Mouse (Mus musculus) embryonic facial prominence, embryonic 10.5 days (tissue): ENCODE results near the gene Mpzl1. TPM values are rescaled to one million over a fixed set of nuclear protein-coding genes. Genes with fewer than 3 reads are reported as not detected.

Experiments
- DNase-seq: peaks from one replicate; pipeline ENCODE4 v3.0.0-alpha.2; 2017; ENCODE audit warnings: low spot score
- H3K27ac ChIP-seq: fragments of 300-500 bp; sonication (generic); replicated peaks from 2 replicates; pipeline ENCODE4 v1.5.1; 2016; ENCODE audit warnings: mild to moderate bottlenecking
- H3K27me3 ChIP-seq: fragments of 300-500 bp; sonication (generic); replicated peaks from 2 replicates; pipeline ENCODE4 v1.6.1; 2016; ENCODE audit warnings: low read depth, mild to moderate bottlenecking; ENCODE audit not compliant: poor library complexity, severe bottlenecking
- H3K36me3 ChIP-seq: fragments of 300-500 bp; sonication (generic); replicated peaks from 2 replicates; pipeline ENCODE4 v1.6.1; 2016; ENCODE audit warnings: mild to moderate bottlenecking, moderate library complexity
- H3K4me1 ChIP-seq: fragments of 300-500 bp; sonication (generic); 2 replicates; pipeline ENCODE4 v1.6.1; 2016
- H3K4me3 ChIP-seq: fragments of 300-500 bp; sonication (generic); 2 replicates; pipeline ENCODE4 v1.5.1; 2016; ENCODE audit warnings: mild to moderate bottlenecking, moderate library complexity
- H3K9me3 ChIP-seq: fragments of 300-500 bp; sonication (generic); 2 replicates; pipeline ENCODE4 v1.6.1; 2016; ENCODE audit warnings: mild to moderate bottlenecking
- WGBS: fragments of 180-500 bp; shearing (Covaris S2); methylation state at CpG from one replicate; pipeline ENCODE4 v1.1.7; 2016; 5-methylcytosine and 5-hydroxymethylcytosine counted together
- polyA plus RNA-seq: library from polyadenylated mRNA; unstranded; fragments of >200 nt; fragmentation: Nextera tagmentation; extraction: Ambion mirVana; gene quantifications from 2 replicates; pipeline ENCODE4 v1.2.1, GENCODE M21; 2016

The Mpzl1 gene
- polyA plus RNA-seq, 1 experiment from 2014 or later = 138 TPM

DNA sequence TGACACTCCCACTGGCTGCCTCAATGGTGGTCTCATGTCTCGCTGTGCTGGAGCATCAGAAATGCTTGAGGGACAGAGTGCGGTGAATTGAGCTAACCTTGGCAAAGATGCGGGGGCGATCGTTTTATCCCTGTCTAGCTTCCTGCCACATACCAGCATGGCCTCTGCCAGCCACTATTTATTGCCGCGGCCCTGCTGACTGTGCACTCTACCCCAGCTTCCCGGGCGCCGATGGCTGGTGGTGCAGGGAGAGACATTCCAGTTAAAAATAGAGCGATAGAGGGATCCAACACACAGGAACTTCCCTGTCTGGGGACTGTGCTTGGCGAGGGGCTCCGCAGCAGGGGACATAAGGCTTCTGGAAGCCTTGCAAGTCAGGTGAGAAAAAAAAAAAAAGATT, 33.0 kb upstream of the Mpzl1 start:
- Histone ChIP-seq H3K4me1 (peaks cover 29% of the 10 kb centered on the region), H3K9me3 (no peaks in the 10 kb centered on the region), H3K27me3 (no peaks in the 10 kb centered on the region), H3K27ac (no peak overlapping the region), H3K4me3 (no peak overlapping the region), H3K36me3 (no peaks in the 10 kb centered on the region)
- no peak for DNase-seq
- 60% methylated on average over 13 of the region's 13 CpGs for WGBS

DNA sequence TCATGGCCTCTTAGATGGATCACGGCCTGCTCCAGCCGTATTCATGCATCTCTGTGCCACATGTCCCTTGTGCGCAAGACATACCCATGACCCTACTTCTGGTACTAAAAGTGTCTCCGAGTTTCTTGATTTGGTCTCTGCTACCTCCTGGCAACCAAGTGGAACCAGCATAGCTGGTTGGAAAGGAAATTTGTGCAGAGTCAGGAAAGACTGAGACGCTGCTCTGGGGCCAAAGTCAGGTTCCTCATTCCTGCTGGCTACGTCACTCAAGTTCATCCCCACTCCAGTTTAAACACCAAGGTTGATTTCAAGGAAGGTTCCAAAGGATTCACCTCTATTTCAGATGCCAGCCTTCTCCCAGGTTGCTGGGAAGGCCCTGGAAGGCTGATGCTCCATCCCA, 32.6 kb upstream of the Mpzl1 start:
- no peaks in the 10 kb centered on the region for H3K36me3 ChIP-seq
- DNase-seq = no peak
- no peaks in the 10 kb centered on the region for H3K27me3 ChIP-seq
- H3K27ac ChIP-seq = no peak overlapping the region
- 93% methylated on average over 6 of the region's 6 CpGs for WGBS
- no peaks in the 10 kb centered on the region for H3K9me3 ChIP-seq
- H3K4me1 ChIP-seq = peaks cover 29% of the 10 kb centered on the region
- no peak overlapping the region for H3K4me3 ChIP-seq

DNA sequence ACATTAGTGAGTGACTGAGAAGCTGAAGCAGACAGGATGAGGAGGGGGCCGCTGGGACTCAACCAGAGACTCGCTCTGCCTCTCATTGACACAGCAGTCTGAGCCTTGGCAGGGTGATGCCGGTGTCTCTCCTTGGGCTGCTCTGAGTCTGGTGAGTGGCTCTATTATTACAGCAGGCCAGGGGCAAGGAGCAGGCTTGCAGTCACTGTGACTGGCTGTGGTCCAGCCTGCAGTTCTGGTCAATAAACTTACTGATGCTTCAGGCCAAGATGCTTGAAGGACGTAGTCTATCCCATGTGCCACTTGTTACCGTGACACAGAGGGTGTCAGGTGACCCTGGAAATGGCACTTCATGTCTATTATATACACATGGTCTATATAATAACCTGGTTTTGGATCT, 31.4 kb upstream of the Mpzl1 start:
- Histone ChIP-seq H3K4me1 (peaks cover 29% of the 10 kb centered on the region), H3K27ac (no peak overlapping the region), H3K4me3 (no peak overlapping the region), H3K9me3 (no peaks in the 10 kb centered on the region), H3K27me3 (no peaks in the 10 kb centered on the region), H3K36me3 (no peaks in the 10 kb centered on the region)
- no peak for DNase-seq
- 78% methylated on average over 5 of the region's 5 CpGs for WGBS

DNA sequence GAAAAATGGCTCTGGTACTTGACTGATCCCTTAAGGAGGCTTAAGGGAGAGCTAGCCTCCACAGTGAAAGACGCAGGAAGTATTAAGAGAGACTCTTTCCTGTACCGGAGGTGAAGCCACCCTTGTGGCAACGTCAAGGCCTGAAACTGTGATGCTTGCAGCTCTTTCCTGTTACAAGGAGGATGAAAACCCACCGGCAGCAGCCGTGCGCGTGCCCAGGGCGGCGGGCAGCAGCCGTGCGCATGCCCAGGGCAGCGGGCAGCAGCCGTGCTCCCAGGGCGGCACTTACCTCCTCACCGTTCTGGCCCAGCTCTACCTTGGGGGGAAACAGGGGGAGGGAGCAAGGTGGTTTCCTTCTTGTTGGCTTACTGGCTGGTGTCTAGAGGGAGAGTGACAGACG, 28.9 kb upstream of the Mpzl1 start:
- H3K9me3 ChIP-seq = no peaks in the 10 kb centered on the region
- no peaks in the 10 kb centered on the region for H3K36me3 ChIP-seq
- no peaks in the 10 kb centered on the region for H3K27me3 ChIP-seq
- peaks cover 25% of the 10 kb centered on the region for H3K4me1 ChIP-seq
- 79% methylated on average over 16 of the region's 16 CpGs for WGBS
- H3K4me3 ChIP-seq = no peak overlapping the region
- no peak for DNase-seq
- peak overlapping the region; percentile 52 for H3K27ac ChIP-seq

DNA sequence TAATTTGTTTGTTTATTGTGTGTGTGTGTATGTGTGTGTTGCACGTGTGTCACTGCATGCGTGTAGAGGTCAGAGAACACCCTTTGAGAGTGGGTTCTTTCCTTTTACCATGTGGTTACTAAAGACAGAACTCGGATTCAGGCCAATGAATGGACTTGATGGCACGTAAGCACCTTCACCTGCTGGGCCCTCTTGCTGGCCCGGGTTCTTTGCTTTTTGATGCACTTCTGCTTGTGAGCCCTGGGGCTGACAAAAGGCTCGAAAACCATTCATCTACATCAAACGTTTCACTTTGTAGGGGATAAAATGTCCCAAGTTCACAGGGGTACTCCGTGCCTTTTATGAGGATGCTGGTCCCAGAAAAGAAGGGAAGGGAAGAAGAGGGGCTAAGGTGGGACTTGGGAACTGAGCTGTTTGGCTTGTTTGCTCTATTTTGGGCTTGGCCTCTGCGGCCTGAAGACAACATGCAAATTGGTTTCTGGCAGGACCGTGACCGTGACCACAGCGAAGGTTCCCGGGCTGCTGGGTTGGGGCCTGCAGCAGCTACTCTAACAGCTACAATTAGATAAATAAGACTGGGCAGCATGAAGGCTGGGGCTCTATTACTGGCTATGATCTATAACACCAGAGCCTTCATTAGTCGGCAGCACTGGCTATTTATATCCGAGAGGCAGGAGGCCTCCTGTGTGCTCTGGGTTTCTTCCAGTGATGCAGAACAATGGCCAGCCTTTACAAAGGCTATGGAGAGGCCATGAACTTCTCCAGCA, 28.3 kb upstream of the Mpzl1 start:
- no peaks in the 10 kb centered on the region for H3K9me3 ChIP-seq
- DNase-seq = no peak
- peak overlapping the region; percentile 52 for H3K27ac ChIP-seq
- H3K4me3 ChIP-seq = no peak overlapping the region
- H3K4me1 ChIP-seq = peaks cover 25% of the 10 kb centered on the region
- no peaks in the 10 kb centered on the region for H3K27me3 ChIP-seq
- 59% methylated on average over 15 of the region's 15 CpGs for WGBS
- H3K36me3 ChIP-seq = 0 out of 2 replicates have a peak, but pooled peaks cover 2% of the 10 kb centered on the region

DNA sequence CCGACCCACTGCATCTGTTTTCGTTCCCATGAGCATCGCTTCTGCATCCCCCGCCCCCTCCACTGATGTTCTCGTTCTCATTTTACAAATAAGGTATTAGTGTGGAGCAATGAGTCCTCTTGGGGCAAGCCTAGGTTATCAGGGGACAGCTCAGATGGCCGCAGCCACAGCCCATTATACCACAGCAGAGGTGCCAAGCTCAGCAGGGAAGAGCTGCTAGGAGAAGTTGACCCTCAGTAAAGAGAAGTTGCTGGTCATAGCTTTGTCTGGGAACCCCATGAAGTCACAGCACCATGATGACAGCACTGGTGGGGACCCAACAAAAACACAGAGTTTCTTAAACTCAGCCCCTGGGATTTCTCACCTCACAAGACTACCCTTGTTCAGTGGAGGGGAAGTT, 27.4 kb upstream of the Mpzl1 start:
- Histone ChIP-seq H3K9me3 (no peaks in the 10 kb centered on the region), H3K4me1 (peaks cover 21% of the 10 kb centered on the region), H3K27me3 (no peaks in the 10 kb centered on the region), H3K4me3 (no peak overlapping the region), H3K27ac (no peak overlapping the region), H3K36me3 (0 out of 2 replicates have a peak, but pooled peaks cover 3% of the 10 kb centered on the region)
- WGBS = 76% methylated on average over 6 of the region's 6 CpGs
- DNase-seq = no peak

DNA sequence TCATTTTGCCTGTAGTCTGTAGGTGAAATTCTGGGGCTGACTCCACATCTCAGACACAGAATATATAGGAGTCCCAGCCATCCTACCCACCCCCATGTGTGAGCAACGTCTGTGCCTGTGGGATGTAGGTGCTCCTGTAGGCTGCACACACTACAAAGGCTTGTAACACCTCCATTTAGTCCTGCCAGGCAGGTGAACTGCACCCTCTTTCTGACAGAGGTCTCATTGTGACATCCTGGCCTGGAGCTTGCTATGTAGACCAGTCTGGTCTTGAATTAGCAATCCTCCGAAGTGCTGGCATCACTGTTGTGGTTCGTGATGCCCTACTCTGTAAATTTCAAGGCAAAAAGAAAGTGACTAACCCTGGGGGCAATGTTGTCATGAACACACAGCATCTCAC, 26.9 kb upstream of the Mpzl1 start:
- DNase-seq = no peak
- H3K36me3 ChIP-seq = 0 out of 2 replicates have a peak, but pooled peaks cover 3% of the 10 kb centered on the region
- H3K27me3 ChIP-seq = no peaks in the 10 kb centered on the region
- H3K9me3 ChIP-seq = no peaks in the 10 kb centered on the region
- peaks cover 21% of the 10 kb centered on the region for H3K4me1 ChIP-seq
- H3K4me3 ChIP-seq = no peak overlapping the region
- 53% methylated on average over 3 of the region's 3 CpGs for WGBS
- no peak overlapping the region for H3K27ac ChIP-seq

DNA sequence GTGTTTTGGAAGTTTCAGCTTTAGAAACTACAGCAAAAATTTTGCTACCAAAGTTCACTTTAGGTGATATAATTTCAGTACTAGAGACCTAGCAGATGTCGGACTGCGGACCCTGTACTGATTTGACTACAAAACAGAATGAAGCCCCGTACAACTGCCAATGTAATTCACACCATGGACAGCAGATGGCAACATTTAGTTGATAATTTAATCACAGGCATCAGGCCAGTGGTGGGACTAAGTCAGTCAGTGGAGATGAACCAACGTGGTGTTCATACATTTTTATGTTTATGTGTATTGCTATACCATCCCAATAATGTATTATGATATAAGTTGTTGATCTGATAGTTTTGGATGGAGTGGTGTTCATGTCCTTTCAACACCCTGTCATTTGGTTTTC, 26.4 kb upstream of the Mpzl1 start:
- H3K27ac ChIP-seq = no peak overlapping the region
- DNase-seq = peak; percentile 51
- 21% methylated on average over 4 of the region's 4 CpGs for WGBS

DNA sequence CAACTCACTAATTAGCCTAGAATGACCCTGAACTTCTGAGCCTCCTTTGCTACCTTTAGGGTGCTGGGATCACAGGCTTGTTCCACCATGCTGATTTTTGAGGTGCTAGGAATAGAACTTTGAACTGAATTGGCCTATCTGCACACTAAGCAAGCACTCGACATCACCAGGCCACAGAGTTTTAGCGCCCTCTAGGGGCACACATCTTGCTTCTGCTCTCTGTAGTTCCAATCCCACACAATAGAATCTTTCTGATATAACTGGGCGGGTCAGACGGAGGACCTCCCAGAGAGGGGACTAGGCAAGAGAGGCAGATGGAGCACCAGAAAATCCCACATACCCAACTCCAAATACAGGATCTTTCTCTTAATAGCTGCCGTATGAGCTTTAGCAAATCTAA, 24.3 kb upstream of the Mpzl1 start:
- Histone ChIP-seq H3K27ac (no peak overlapping the region), H3K36me3 (0 out of 2 replicates have a peak, but pooled peaks cover 3% of the 10 kb centered on the region), H3K27me3 (no peaks in the 10 kb centered on the region), H3K4me1 (peaks cover 14% of the 10 kb centered on the region), H3K9me3 (no peaks in the 10 kb centered on the region), H3K4me3 (no peak overlapping the region)
- whole genome bisulfite sequencing = 35% methylated on average over 5 of the region's 5 CpGs
- DNase-seq = peak; percentile 77

More for the DNA sequence above, 26.4 kb upstream of the Mpzl1 start:
- Histone ChIP-seq H3K36me3 (0 out of 2 replicates have a peak, but pooled peaks cover 3% of the 10 kb centered on the region), H3K4me3 (no peak overlapping the region), H3K9me3 (no peaks in the 10 kb centered on the region), H3K4me1 (peaks cover 19% of the 10 kb centered on the region), H3K27me3 (no peaks in the 10 kb centered on the region)

DNA sequence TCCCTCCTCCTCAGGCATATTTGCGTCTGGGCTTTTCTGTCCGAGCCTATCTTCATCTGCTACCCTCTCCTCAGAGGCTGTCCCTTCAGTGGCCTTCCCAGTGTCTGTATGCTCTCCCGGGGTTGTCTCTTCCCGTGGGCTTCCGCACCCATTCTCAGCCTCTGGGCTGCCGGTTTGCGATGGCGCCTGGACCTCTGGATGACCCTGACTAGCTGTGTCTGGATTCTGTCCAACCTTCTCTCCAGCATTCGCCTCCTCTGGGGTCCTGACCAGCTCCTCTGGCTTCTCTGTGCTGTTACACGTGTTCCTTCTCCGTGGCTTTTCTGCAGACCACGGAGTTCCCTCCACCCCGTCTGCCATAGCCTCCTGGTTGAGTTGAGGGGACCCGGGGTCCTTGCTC, 21.1 kb upstream of the Mpzl1 start:
- WGBS = 85% methylated on average over 14 of the region's 14 CpGs
- DNase-seq = no peak

DNA sequence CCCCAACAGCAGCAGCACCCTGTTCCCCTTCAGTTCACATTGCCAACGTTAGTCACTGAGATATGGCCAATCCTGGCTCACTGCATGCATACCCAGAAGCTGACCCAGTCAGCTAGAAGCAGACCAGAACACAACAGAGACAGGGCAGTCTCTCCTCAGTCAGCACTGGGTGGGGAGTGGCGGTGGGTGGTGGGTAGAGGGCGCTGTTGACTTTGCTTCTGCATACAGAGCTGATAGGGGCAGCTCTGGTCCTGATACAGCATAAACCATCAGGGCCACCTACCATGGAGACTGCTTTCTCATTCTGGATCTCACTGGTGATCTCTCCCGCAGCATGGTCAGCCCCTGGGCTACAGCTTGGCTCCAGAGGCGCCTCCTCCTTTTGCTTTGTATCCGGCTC, 20.7 kb upstream of the Mpzl1 start:
- DNase-seq = no peak
- Histone ChIP-seq H3K9me3 (no peaks in the 10 kb centered on the region), H3K36me3 (0 out of 2 replicates have a peak, but pooled peaks cover 3% of the 10 kb centered on the region), H3K27ac (no peak overlapping the region), H3K27me3 (no peaks in the 10 kb centered on the region), H3K4me1 (peaks cover 15% of the 10 kb centered on the region), H3K4me3 (no peak overlapping the region)
- 68% methylated on average over 6 of the region's 6 CpGs for WGBS

More for the DNA sequence above, 21.1 kb upstream of the Mpzl1 start:
- Histone ChIP-seq H3K27me3 (no peaks in the 10 kb centered on the region), H3K4me1 (peaks cover 15% of the 10 kb centered on the region), H3K27ac (no peak overlapping the region), H3K4me3 (no peak overlapping the region), H3K9me3 (no peaks in the 10 kb centered on the region), H3K36me3 (0 out of 2 replicates have a peak, but pooled peaks cover 3% of the 10 kb centered on the region)

DNA sequence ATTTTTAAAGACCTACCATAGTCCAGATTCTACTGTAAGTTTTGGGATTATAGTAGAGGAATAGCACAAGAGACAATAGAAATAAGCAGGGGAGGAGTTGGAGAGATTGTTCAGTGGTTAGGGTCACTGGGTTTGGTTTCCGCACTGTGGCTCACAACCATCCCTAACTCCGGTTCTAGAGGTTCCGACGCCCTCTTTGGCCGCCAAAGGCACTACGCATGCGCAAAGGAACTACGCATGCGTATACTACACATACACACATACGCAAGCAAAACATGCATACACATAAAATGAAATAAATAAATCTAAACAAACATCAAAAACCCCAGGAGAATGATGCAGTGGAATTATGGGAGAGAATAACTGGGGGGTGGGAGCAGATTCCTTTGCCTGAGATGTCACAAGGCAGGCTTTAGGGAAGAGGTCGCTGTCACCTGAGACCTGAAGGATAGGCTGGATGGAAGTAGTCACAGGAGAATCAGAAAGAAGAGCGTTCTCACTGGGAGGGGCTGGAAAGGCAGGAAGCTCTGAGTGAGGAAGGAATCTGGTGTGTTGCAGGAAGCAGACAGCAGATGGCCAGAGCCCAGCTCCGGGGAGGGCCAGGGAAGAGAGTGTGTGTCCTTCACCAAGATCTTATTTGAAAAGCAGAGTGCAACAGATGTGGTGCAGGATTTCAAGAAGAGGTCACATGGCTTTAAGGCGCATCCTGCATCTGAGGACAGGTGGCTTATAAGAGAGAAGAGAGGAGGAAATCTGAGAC, 19.0 kb upstream of the Mpzl1 start:
- Histone ChIP-seq H3K4me1 (peaks cover 15% of the 10 kb centered on the region), H3K9me3 (no peaks in the 10 kb centered on the region), H3K36me3 (0 out of 2 replicates have a peak, but pooled peaks cover 3% of the 10 kb centered on the region), H3K27me3 (no peaks in the 10 kb centered on the region), H3K4me3 (no peak overlapping the region), H3K27ac (no peak overlapping the region)
- DNase-seq = peak; percentile 37
- WGBS = 83% methylated on average over 14 of the region's 14 CpGs

DNA sequence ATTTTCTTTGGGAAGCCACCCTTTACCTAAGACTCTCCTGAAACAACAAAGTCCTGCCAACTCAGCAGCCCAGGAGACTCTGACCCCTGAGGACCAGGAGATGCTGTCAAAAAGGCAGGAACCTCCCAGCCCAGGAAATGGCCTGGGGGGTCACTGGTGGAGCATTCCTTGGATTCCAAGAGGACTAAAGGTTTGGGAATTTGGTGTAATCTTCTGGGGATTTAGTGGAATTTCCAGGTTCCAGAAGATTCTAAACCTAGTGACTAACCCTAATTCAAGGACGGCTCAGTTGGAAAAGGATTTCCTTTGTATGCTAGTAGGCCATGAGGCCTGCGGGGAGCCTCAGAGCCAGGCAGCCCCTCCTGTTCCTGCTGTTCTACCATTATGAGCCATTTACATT, 18.2 kb upstream of the Mpzl1 start:
- Histone ChIP-seq H3K27me3 (no peaks in the 10 kb centered on the region), H3K36me3 (no peaks in the 10 kb centered on the region), H3K27ac (no peak overlapping the region), H3K9me3 (no peaks in the 10 kb centered on the region), H3K4me1 (peaks cover 15% of the 10 kb centered on the region), H3K4me3 (no peak overlapping the region)
- WGBS = 72% methylated on average over 2 of the region's 2 CpGs
- no peak for DNase-seq
